Mouse (Mus musculus) spleen, adult 2 months (tissue): ENCODE results near the gene Klhl40. TPM values are rescaled to one million over a fixed set of nuclear protein-coding genes. Genes with fewer than 3 reads are reported as not detected.

Experiments
- DNase-seq, 2 experiments: peaks; one replicate each; pipeline versions ENCODE4 v3.0.0 to v3.0.0-alpha.2; 2012 to 2021; ENCODE audit warnings: low spot score in 2 of 2, low read depth in 1 of 2
- H3K27ac ChIP-seq: fragments of 200-500 bp; 2 replicates; pipeline ENCODE4 v1.5.1; 2012; ENCODE audit warnings: low read length, inconsistent platforms; ENCODE audit not compliant: insufficient read depth
- H3K27me3 ChIP-seq: fragments of 200-500 bp; 2 replicates; pipeline ENCODE4 v1.6.1; 2012; ENCODE audit warnings: mild to moderate bottlenecking, moderate library complexity, low read length, inconsistent platforms; ENCODE audit not compliant: control insufficient read depth, insufficient read depth
- H3K36me3 ChIP-seq: fragments of 200-500 bp; 2 replicates; pipeline ENCODE4 v1.6.1; 2012; ENCODE audit warnings: mild to moderate bottlenecking, low read length, inconsistent platforms; ENCODE audit not compliant: control insufficient read depth, insufficient read depth
- H3K4me1 ChIP-seq: fragments of 200-500 bp; 2 replicates; pipeline ENCODE4 v1.6.1; 2011; ENCODE audit warnings: inconsistent platforms; ENCODE audit not compliant: control insufficient read depth, insufficient read depth, insufficient read length
- H3K4me3 ChIP-seq: fragments of 200-500 bp; 2 replicates; pipeline ENCODE4 v1.5.1; 2011; ENCODE audit warnings: mild to moderate bottlenecking, inconsistent platforms; ENCODE audit not compliant: insufficient read depth, insufficient read length; ENCODE audit errors: extremely low read depth
- CTCF ChIP-seq: fragments of 200-500 bp; IDR thresholded peaks from 2 replicates; pipeline ENCODE4 v1.5.1; 2011; ENCODE audit warnings: mild to moderate bottlenecking, inconsistent platforms; ENCODE audit not compliant: insufficient read depth, insufficient read length, insufficient replicate concordance; ENCODE audit errors: extremely low read depth
- POLR2A ChIP-seq: fragments of 200-500 bp; IDR thresholded peaks from 2 replicates; pipeline ENCODE4 v1.6.1; 2011; ENCODE audit warnings: low read depth, low read length, inconsistent platforms
- WGBS: fragments of 180-500 bp; shearing (Covaris S2); methylation state at CpG from one replicate; pipeline ENCODE4 v1.1.7; 2018; 5-methylcytosine and 5-hydroxymethylcytosine counted together
- polyA plus RNA-seq: library from polyadenylated mRNA; depleted of rRNA; stranded (reverse); fragments of >200 nt; gene quantifications from 2 replicates; pipeline ENCODE4 v1.2.3, GENCODE M21; 2012

Gene Klhl40
- polyA plus RNA-seq, 1 experiment = not detected

DNA sequence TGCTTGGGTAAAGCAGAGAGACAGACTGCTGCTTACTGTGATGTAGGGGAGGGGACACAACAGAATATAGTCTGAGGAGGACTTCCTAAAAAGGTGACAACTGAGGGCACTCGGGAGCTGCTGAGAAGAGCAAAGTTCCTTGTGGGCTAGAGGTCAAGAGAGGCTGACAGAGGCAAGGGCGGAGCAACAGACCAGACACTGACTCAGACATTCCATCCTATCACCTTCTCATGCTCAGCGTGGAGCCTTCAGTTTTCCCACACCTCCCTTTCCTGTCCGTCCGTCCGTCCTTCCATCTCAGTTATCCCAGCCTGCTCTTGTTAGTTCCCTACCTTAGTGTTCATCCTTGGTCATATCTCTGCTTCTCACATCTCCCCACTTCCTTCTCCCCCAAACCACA lies 37.8 kb downstream of the Klhl40 start:
- WGBS = 53% methylated on average over 6 of the region's 6 CpGs
- H3K4me3 ChIP-seq = no peak overlapping the region
- DNase-seq = no peak

DNA sequence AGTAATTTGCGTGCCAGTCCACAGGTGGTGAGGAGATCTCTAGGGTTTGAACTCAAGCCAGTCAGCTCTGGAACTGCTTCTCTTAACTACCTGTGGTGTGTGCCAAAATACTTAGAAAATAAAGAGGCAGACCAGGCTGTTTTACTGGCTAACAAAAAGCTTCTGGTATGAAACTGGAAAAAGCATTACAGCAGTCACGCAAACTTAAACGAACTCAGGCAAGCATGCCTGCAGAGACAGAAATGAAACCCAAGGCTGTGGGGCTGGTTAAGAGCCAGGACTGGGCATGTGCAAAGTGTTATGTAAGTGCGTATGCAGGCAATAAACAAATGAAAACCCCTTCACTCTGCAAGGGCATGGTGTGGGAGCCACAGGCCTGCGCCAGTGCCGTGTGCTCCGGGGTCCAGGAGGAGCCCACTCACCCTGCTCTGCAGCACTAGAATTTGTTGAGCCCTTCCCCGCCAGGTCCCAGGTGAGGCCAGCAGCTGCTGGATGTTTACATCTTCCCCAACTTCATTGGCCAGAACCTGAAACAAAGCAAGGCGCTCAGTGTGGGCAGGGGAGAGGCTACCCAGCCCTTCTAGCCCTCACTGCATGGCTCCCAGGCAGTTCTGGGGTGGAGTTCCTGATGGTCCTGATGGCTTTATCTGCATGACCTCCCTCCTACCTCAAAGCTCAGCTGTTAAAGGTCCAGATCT lies 41.8 kb downstream of the Klhl40 start:
- no peak for TF ChIP-seq CTCF
- TF ChIP-seq POLR2A = no peak
- H3K27me3 ChIP-seq = no peaks in the 10 kb centered on the region
- H3K27ac ChIP-seq = no peak overlapping the region
- no peak for DNase-seq
- no peaks in the 10 kb centered on the region for H3K4me1 ChIP-seq
- no peaks in the 10 kb centered on the region for H3K36me3 ChIP-seq
- no peak overlapping the region for H3K4me3 ChIP-seq
- 79% methylated on average over 9 of the region's 9 CpGs for WGBS

More for the DNA sequence above, 37.8 kb downstream of the Klhl40 start:
- no peaks in the 10 kb centered on the region for H3K4me1 ChIP-seq
- TF ChIP-seq CTCF = no peak
- no peak for TF ChIP-seq POLR2A
- H3K27ac ChIP-seq = no peak overlapping the region
- no peaks in the 10 kb centered on the region for H3K36me3 ChIP-seq
- H3K27me3 ChIP-seq = no peaks in the 10 kb centered on the region

DNA sequence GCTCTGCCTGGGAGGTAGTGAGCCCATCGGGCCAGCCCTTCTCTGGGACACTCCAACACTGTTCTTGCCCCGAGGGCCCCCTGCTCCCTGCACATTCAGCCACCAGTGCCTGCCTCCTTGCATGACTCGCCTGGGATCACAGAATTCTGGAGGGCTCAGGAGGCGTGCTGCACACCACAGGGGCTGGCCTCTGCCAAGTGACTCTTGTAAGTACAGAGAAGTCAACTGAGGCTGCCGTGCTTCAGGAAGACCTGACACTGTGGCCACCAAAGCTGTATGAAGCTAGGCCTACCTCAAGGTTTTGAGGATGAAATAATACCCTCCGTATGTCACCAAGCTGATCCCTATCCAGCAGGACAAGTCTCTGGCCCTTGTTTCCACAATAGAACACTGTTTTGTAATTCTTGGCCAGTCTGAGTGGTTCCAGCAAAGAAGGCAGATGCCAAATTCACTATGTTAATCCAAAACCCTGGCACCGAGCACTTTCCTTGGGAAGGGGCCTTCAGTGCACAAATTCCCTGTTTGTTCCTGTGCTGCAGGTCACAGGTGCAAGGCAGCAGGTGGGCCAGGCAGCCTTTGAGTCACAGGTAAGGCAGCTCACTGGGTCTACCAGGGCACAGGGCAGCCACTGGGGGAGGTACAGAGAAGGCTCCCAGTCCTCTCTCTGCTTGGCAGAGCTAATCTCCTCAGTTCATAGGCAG lies 42.5 kb downstream of the Klhl40 start:
- no peak for DNase-seq
- 81% methylated on average over 7 of the region's 7 CpGs for WGBS
- Histone ChIP-seq H3K4me3 (no peak overlapping the region), H3K27me3 (no peaks in the 10 kb centered on the region), H3K27ac (no peak overlapping the region), H3K4me1 (no peaks in the 10 kb centered on the region), H3K36me3 (no peaks in the 10 kb centered on the region)
- TF ChIP-seq POLR2A = no peak
- no peak for TF ChIP-seq CTCF

DNA sequence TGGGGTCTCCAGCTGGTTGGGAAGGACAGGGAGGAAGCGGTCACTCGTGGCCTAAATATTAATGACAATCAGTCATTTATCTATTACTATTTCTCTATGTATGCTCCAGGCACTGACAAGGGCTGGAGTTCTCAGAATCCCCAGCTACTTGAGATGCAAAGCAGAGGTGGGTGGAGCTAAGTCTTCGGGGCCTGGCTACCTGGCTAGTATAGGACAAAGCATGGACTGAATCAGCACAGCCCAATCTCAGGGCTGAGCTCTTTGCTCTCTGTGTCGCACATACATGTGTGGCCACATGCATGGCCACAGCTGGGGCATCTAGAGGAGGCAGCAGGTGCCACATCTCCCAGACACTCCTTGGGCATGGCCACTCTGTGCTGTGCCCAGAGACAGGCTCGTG lies 43.4 kb downstream of the Klhl40 start:
- WGBS = 77% methylated on average over 5 of the region's 5 CpGs
- no peak overlapping the region for H3K27ac ChIP-seq
- H3K36me3 ChIP-seq = no peaks in the 10 kb centered on the region
- no peak overlapping the region for H3K4me3 ChIP-seq
- H3K4me1 ChIP-seq = no peaks in the 10 kb centered on the region
- H3K27me3 ChIP-seq = no peaks in the 10 kb centered on the region
- TF ChIP-seq POLR2A (no peak), CTCF (no peak)
- DNase-seq = no peak

DNA sequence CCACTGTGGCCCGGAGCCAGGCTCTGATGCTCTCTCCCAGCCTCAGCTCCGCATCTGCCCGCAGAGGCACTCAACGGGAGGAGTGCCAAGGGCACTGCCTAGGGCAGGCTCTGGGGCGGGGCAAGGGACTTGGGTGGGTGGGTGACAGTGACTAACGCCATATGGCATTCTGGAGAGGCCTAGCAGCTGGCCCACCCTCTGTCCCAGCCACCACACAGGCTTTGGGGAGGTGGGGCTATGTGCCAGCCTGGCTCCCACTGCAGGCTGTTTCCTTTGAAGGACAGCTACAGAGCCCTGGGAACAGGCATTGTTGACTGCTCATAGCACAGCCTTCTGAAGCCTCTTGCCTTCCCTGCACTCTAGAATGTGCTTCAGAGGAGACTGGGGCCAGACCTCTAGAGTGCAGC lies 45.2 kb downstream of the Klhl40 start:
- Histone ChIP-seq H3K36me3 (no peaks in the 10 kb centered on the region), H3K27ac (no peak overlapping the region), H3K4me3 (no peak overlapping the region), H3K27me3 (no peaks in the 10 kb centered on the region), H3K4me1 (no peaks in the 10 kb centered on the region)
- 78% methylated on average over 6 of the region's 6 CpGs for WGBS
- no peak for DNase-seq
- TF ChIP-seq CTCF (no peak), POLR2A (no peak)

DNA sequence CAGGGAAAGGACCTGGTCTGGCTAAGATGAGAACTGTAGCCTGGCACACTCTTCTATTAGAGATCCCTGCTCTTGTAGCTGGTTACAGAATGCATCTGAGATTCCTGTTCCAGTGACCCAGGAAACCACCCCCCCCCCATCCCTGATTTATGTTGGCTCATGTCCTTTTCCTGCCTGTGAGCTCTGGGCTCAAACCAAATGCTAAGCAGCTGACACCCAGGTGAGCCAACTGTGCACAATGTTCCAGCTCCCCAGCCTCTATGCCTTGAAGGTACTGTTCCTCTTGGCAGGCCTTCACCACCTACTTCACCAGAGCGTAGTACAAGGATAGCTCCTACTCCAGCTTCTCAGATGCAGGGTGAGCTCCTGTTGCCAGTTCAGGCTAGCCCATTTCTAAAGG lies 45.6 kb downstream of the Klhl40 start:
- TF ChIP-seq CTCF (no peak), POLR2A (no peak)
- Histone ChIP-seq H3K27ac (no peak overlapping the region), H3K27me3 (no peaks in the 10 kb centered on the region), H3K36me3 (no peaks in the 10 kb centered on the region), H3K4me3 (no peak overlapping the region), H3K4me1 (no peaks in the 10 kb centered on the region)
- 97% methylated on average over 1 of the region's 1 CpGs for WGBS
- DNase-seq = no peak

DNA sequence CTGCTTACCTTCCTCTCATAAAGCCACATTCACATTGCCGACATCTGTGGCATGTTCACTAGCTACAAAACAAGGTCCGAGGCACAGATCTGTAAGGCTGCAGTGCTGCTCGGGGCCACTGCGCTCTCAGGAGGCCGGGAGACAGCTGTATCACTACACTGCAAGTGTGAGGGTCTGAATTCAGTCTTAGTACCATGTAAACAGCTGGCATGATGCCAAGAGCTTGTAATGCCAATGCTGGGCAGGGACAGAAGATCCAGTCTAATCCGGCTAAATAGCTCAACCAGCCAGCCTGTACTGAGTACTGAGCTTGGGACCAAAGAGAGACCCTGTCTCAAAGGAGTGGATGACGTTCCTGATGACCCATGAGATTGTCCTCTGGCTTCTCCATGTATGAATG lies 46.6 kb downstream of the Klhl40 start:
- no peaks in the 10 kb centered on the region for H3K36me3 ChIP-seq
- no peak overlapping the region for H3K4me3 ChIP-seq
- no peaks in the 10 kb centered on the region for H3K27me3 ChIP-seq
- TF ChIP-seq CTCF = no peak
- no peak for TF ChIP-seq POLR2A
- no peaks in the 10 kb centered on the region for H3K4me1 ChIP-seq
- DNase-seq = no peak
- no peak overlapping the region for H3K27ac ChIP-seq
- 86% methylated on average over 7 of the region's 7 CpGs for WGBS
